Mouse (Mus musculus) embryonic stem cell, embryonic (primary cell): ENCODE measurements around the gene Ogfod1.

Experiments used
- CTCF ChIA-PET, 4 experiments: fragments of 300-600 bp in 2 of 4; fragments of 350-600 bp in 2 of 4; sonication (Branson Sonifier 250); formaldehyde crosslinking; loops; one replicate each; lab custom pipeline; 2022; ENCODE audit warnings: inconsistent platforms in 2 of 4; lab: Charles Lee
- POLR2A ChIA-PET, 4 experiments: fragments of 300-600 bp in 2 of 4; fragments of 350-600 bp in 2 of 4; sonication (Branson Sonifier 250); formaldehyde crosslinking; loops; one replicate each; lab custom pipeline; 2022; ENCODE audit warnings: antibody characterized with exemption in 4 of 4, inconsistent platforms in 1 of 4; lab: Charles Lee

Gene Ogfod1

DNA sequence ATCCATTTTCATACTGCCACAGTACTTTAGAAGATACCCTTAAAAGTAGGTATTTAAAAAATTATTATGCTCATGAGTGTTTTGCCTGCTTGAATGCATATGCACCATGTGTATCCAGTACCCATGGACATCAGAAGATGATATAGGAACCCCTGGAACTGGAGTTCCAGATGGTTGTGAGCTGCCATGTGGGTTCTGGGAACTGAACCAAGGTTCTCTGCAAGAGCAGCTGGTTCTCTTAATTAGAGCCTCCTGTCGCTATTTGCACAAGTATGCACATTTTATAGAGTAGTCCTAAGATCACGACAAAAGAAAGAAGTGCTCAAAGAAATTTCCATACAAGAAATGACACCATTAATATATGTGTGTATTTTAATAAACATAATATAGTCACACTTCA lies 10.8 kb downstream of the Ogfod1 start:
- ChIA-PET POLR2A (interaction anchor here in 1 of 4 experiments (0.6 to 0.9 kb wide), 2 partner anchors 51 to 162 kb away, joined by 3 to 4 read pairs; partner anchors contain the start of gene Bbs2), CTCF (no interaction called here)

DNA sequence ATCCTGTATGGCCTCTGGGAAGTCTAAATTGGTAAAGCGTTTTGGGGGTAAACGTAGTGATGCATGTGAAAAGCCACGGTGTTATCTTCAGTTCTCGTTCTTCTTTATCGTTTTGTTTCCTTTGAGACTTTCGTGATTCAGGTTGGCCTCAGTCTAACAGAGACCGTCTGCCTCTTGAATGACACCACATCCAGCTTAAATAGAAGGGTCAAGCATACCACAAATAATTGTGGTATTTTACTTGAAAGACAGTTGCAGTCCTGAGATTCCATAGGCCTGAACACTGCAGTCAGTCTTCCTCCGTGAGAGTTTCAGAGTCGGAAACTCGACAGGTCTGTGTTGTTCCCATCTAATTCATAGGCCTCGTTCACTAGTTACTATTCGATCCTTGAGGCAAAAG lies 15.7 kb downstream of the Ogfod1 start:
- CTCF ChIA-PET, result no interaction called here
- POLR2A ChIA-PET, result interaction anchor here in 1 of 4 experiments (1.6 kb wide), 1 partner anchor 15 kb away, joined by 4 read pairs; no protein-coding TSS in a partner anchor

DNA sequence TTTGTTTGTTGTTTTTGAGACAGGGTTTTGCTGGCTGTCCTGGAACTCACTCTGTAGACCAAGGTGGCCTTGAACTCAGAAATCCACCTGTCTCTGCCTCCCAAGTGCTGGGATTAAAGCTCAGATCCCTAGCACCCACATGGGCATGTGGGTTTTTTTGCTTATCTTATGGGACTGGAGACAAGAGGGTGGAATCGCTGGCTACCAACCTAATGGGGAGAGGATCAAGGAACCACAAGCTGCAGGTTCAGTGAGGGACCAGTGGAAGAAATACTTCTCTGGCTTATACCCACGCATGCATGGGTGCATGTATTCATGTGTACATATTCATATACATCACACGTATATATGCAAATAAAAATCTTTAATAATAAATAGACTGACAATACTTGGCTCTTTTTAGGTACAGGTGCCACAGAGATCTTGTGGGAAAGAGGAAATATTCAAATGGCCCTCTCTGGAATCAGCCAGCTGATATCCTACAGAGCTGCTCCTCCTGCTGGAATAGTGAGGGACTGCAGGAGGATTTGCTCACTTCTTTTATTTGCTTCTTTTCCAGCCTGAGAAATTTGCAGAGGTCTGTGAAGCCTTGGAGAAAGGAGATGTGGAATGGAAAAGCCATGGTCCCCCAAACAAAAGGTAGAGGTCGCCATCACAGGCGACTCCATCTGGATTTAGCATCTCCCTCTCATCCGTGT lies 20.3 kb downstream of the Ogfod1 start:
- POLR2A ChIA-PET, result interaction anchor here in 3 of 4 experiments (0.5 to 1.6 kb wide), 7 partner anchors 11 to 118 kb away, joined by 3 to 4 read pairs (median 3); no protein-coding TSS in a partner anchor
- CTCF ChIA-PET, result interaction anchor here (0.5 to 1.6 kb wide), 16 partner anchors 9 to 912 kb away, joined by 3 to 5 read pairs (median 3); no protein-coding TSS in a partner anchor

- ChIA-PET CTCF (interaction anchor here in 2 of 4 experiments (0.8 to 1.2 kb wide), 2 partner anchors 9 kb away, joined by 3 read pairs; no protein-coding TSS in a partner anchor), POLR2A (interaction anchor here in 3 of 4 experiments (1.0 to 2.0 kb wide), 6 partner anchors 25 to 133 kb away, joined by 3 to 6 read pairs (median 4); partner anchors contain the start of gene Mt1 (in 2 of the 3))
Measured at GRCm38 (mm10) chr8:94066121-94066863, 29.3 kb downstream of the Ogfod1 start.

- POLR2A ChIA-PET, result interaction anchor here in 2 of 4 experiments (0.7 to 2.6 kb wide), 14 partner anchors 9 to 117 kb away, joined by 3 to 8 read pairs (median 4); partner anchors contain the start of genes Mt1 (in 2 of the 2), Bbs2 (in 1 of the 2) and Mt2 (in 1 of the 2)
- CTCF ChIA-PET, result interaction anchor here in 2 of 4 experiments (0.5 to 1.1 kb wide), 4 partner anchors 131 to 1090 kb away, joined by 3 to 6 read pairs (median 3); no protein-coding TSS in a partner anchor
Measured at GRCm38 (mm10) chr8:94068793-94069192, 31.8 kb downstream of the Ogfod1 start.

DNA sequence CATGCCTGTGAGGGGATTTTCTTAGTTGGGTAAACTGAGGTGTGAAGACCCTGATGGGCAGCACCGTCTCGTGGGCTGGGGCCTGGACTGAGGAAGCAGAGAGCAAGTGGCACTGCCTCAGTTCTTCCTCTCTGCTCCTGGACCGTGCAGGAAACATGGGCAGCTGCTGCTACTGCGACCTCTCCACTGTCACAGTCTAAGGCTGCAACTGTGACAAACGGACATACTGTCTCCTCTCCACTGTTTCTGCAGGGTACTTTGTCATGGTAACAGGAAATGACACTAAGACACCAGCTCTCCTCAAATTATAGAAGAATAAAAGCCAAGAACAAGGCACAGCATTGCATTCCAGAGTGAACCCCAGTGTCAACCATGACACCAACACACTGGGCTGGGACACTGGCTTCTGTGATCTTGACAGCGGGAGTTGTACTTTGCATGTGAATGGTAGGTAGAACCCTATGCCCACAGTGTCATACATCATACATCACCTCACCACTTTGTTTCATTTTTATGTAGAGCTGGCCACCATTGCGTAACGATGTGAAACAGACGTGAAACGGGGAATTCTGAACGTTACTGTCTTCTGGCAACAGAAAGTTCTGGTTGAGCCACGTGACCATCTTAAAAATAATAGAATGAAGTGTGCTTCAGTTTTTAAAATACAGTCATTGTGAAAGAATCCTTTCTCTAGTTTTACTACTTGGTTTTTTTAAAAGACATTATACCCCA lies 39.6 kb downstream of the Ogfod1 start:
- ChIA-PET POLR2A (interaction anchor here in 1 of 4 experiments (1.1 kb wide), 1 partner anchor 96 kb away, joined by 6 read pairs; the partner anchor contains the start of gene Mt2), CTCF (no interaction called here)

DNA sequence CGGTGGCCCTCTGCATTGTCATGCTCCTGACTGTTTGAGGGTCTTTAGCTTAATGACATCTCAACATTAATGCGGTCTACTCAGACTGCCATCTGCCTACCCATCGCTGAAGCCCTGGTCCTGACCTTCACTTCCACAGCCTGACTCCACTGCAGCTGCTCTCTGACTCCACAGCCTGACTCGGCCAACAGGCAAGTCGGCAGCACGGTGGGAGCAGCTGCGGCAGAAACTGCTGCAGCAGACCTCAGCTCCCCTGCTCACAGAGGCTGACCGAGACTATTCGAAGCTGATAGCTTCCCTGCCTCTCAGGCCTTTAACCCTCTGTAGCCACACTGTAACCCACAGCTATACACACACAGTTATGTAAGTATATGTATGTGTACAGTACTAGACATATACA lies 51.0 kb downstream of the Ogfod1 start:
- POLR2A ChIA-PET, result interaction anchor here in 3 of 4 experiments (0.8 to 1.6 kb wide), 7 partner anchors 9 to 150 kb away, joined by 3 to 4 read pairs (median 3); partner anchors contain the start of gene Bbs2 (in 1 of the 3)
- CTCF ChIA-PET, result interaction anchor here in 2 of 4 experiments (0.6 to 1.6 kb wide), 3 partner anchors 31 to 318 kb away, joined by 3 to 4 read pairs (median 3); no protein-coding TSS in a partner anchor

DNA sequence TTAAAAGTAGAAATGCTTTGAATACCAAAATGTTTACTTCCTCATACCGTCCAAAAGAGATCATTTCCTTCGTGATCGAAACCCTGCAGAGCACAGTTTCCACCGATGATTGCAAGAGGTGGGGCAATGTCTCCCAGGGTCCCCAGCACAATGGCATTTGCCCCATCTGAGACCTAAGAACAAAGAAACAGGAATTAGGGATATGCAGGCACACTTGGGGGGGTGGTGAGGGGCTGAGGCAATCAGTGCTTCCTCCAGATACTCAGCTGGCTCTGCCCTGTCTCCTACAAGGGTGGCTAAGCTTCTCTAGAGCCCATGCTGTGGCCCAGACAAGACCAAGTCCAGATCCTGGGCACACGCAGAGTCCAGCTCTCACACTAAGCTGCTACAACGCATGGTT lies 52.7 kb downstream of the Ogfod1 start:
- POLR2A ChIA-PET, result interaction anchor here in 1 of 4 experiments (0.7 to 1.8 kb wide), 8 partner anchors 9 to 113 kb away, joined by 3 to 5 read pairs (median 3); partner anchors contain the start of genes Bbs2, Mt1 and Mt2
- CTCF ChIA-PET, result interaction anchor here in 2 of 4 experiments (0.6 to 1.0 kb wide), 3 partner anchors 91 to 116 kb away, joined by 3 to 4 read pairs (median 3); no protein-coding TSS in a partner anchor

- CTCF ChIA-PET, result interaction anchor here in 2 of 4 experiments (0.7 to 1.3 kb wide), 3 partner anchors 94 to 113 kb away, joined by 3 read pairs; no protein-coding TSS in a partner anchor
- POLR2A ChIA-PET, result interaction anchor here in 2 of 4 experiments (0.5 to 3.7 kb wide), 7 partner anchors 22 to 121 kb away, joined by 3 to 16 read pairs (median 3); partner anchors contain the start of genes Mt2 (in 1 of the 2) and Nup93 (in 1 of the 2)
Measured at GRCm38 (mm10) chr8:94092848-94093247, 55.9 kb downstream of the Ogfod1 start.

- POLR2A ChIA-PET, result interaction anchor here in 2 of 4 experiments (1.0 to 3.7 kb wide), 5 partner anchors 31 to 120 kb away, joined by 3 to 16 read pairs (median 4); partner anchors contain the start of genes Mt2 (in 1 of the 2) and Nup93 (in 1 of the 2)
- CTCF ChIA-PET, result interaction anchor here in 3 of 4 experiments (0.7 to 1.3 kb wide), 3 partner anchors 92 to 111 kb away, joined by 3 to 4 read pairs (median 3); no protein-coding TSS in a partner anchor
Measured at GRCm38 (mm10) chr8:94094281-94094680, 57.3 kb downstream of the Ogfod1 start.

DNA sequence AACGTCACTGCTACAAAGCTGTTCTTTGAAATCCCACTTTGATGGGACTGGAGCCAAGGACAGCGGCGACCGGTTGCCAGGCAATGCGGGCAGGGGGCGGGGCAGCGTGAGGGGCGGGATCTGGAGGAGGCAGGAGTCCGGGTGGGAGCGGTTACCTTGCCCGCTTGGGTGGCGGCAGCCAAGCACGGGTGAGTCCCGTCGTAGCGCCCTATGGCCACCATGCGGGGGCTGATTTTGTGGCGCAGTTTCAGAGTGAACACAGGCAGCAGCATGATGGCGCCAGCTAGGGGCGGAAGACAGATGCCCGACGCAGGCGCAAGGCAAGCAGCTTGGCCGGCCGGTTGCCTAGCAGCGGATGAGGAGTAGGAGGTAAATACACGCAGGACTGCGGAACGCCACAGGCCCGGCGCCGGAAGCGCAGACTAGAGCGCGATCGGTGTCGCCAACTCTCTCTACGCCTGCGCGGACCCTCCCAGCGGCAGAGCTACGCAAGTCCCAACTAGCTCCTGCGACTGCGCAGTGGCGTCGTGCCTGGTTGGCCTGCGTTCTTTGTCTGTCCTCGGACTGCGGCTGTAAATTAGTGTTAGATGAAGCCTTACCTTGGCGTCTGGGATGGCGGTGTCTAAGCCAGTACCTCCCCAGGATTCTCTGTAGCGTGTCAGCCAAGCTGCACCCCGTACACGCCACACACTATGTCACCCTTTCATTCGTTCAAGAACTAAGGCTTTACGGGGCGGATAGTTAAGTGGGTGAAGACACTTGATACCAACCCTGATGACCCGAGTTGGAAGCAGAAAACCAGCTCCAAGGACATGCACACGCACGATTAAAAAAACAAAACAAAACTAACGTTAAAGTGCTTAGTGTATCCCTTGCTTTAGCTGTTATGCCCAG lies 61.3 kb downstream of the Ogfod1 start, which contains the start of gene Bbs2:
Gene Bbs2 (minus strand): TSS at position 848 of the 894 bp plus-strand sequence.
- ChIA-PET CTCF (interaction anchor here (0.5 to 1.6 kb wide), 14 partner anchors 11 to 1710 kb away, joined by 3 to 9 read pairs (median 4); partner anchors contain the start of gene Nup93 (in 1 of the 4)), POLR2A (interaction anchor here (0.5 to 4.3 kb wide), 67 partner anchors 9 to 1321 kb away, joined by 3 to 43 read pairs (median 4); partner anchors contain the start of genes Nup93 (in 4 of the 4), Fam192a (in 2 of the 4), Mt1 (in 2 of the 4) and Mt2 (in 2 of the 4))

DNA sequence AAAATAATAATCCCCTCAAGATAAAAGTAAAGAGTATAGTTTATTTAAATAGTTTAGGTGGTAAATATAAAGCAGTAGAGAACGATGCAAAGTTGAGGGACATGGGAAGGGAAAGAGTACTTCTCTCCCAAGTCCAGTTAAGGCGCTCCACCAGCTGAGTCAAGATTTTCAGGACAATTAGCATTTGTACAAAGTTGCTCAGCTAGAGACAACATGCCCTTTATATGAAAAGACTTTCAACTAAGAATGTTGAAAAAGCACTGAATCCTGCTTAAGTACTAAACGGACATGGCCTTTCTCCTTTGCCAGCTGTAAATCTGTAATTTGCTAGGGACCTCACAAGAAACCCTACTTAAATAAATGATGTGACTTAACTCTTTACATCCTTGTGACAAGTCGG lies 62.0 kb downstream of the Ogfod1 start:
- CTCF ChIA-PET, result interaction anchor here (0.5 to 1.6 kb wide), 9 partner anchors 14 to 1709 kb away, joined by 3 to 9 read pairs (median 4); partner anchors contain the start of gene Nup93 (in 1 of the 4)
- POLR2A ChIA-PET, result interaction anchor here (0.5 to 4.3 kb wide), 52 partner anchors 9 to 600 kb away, joined by 3 to 43 read pairs (median 4); partner anchors contain the start of genes Nup93 (in 4 of the 4), Fam192a (in 2 of the 4), Mt2 (in 2 of the 4) and Rspry1 (in 2 of the 4)

DNA sequence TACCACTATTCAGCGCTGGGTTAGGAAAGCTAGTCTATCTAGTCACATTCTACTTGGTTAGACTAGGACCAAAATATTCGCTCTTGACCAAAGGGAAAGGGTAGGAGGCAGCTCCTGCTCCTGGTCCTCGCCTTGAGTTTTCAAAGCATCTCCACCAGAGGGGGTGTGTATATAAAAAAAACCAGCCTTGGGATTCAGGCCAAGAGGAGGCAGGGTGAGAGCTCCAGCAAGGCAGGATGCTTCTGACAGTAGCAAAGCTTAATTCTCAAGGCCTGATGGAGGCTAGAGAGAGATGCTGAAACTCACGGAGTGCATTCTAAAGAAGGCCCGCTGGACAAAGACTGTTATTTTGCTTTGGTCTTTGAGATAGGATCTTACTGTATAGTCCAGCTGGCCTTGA lies 67.1 kb downstream of the Ogfod1 start:
- POLR2A ChIA-PET, result interaction anchor here in 3 of 4 experiments (0.8 to 1.4 kb wide), 8 partner anchors 9 to 89 kb away, joined by 3 to 4 read pairs (median 3); partner anchors contain the start of genes Mt1 (in 2 of the 3) and Mt2 (in 1 of the 3)
- CTCF ChIA-PET, result interaction anchor here (0.6 to 1.9 kb wide), 12 partner anchors 9 to 120 kb away, joined by 3 to 12 read pairs (median 4); no protein-coding TSS in a partner anchor

DNA sequence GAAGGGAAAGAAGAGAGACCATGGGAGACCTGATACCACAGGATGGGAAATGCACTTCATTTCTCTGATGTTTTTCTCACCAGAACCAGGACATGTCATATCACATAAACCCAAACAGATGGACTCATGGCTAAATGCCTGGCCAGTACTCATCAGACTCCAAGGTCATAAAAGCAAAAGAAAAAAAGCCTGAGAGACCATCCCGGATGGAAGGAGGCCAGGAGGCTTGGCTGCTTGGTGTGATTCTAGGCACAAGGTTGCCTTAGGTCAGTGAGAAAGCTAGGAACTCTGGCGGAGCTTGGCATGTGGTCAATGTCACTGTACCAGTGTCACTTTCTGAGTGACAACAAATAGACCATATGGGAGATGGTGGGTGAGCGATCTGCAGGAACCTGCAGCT lies 70.9 kb downstream of the Ogfod1 start:
- ChIA-PET POLR2A (interaction anchor here in 2 of 4 experiments (0.9 to 2.2 kb wide), 5 partner anchors 9 to 279 kb away, joined by 3 to 12 read pairs (median 3); partner anchors contain the start of genes Bbs2 (in 1 of the 2), Mt2 (in 1 of the 2) and Nup93 (in 1 of the 2)), CTCF (no interaction called here)

- CTCF ChIA-PET, result interaction anchor here in 3 of 4 experiments (0.7 to 2.6 kb wide), 10 partner anchors 11 to 96 kb away, joined by 3 to 16 read pairs (median 6); partner anchors contain the start of gene Bbs2 (in 1 of the 3)
Measured at GRCm38 (mm10) chr8:94109396-94109795, 72.4 kb downstream of the Ogfod1 start.

More at GRCm38 (mm10) chr8:94109396-94109795, 72.4 kb downstream of the Ogfod1 start:
- POLR2A ChIA-PET, result interaction anchor here in 2 of 4 experiments (0.6 to 2.2 kb wide), 10 partner anchors 11 to 265 kb away, joined by 3 to 12 read pairs (median 4); partner anchors contain the start of genes Bbs2 (in 2 of the 2) and Mt2 (in 1 of the 2)
